Mouse (Mus musculus) hindbrain, embryonic 10.5 days (tissue): ENCODE measurements around the gene Sh2d6. TPM values are rescaled to one million over a fixed set of nuclear protein-coding genes. Genes with fewer than 3 reads are reported as not detected.
"Not testable (repeated sequence)": the region's sequence is repeated elsewhere in the genome, so short reads cannot be mapped to it uniquely, and the experiment has no call there.

Source experiments
- DNase-seq: peaks from one replicate; pipeline ENCODE4 v3.0.0-alpha.2; 2017; ENCODE audit warnings: low spot score
- H3K27ac ChIP-seq: fragments of 300-500 bp; sonication (generic); 2 replicates; pipeline ENCODE4 v1.5.1; 2016; ENCODE audit warnings: mild to moderate bottlenecking, moderate library complexity
- H3K27me3 ChIP-seq: fragments of 300-500 bp; sonication (generic); 2 replicates; pipeline ENCODE4 v1.6.1; 2016; ENCODE audit warnings: mild to moderate bottlenecking; ENCODE audit not compliant: poor library complexity, insufficient read depth, severe bottlenecking
- H3K36me3 ChIP-seq: fragments of 300-500 bp; sonication (generic); 2 replicates; pipeline ENCODE4 v1.6.1; 2016; ENCODE audit warnings: mild to moderate bottlenecking, moderate library complexity
- H3K4me1 ChIP-seq: fragments of 300-500 bp; sonication (generic); replicated peaks from 2 replicates; pipeline ENCODE4 v1.6.1; 2016; ENCODE audit warnings: mild to moderate bottlenecking
- H3K4me3 ChIP-seq: fragments of 300-500 bp; sonication (generic); 2 replicates; pipeline ENCODE4 v1.5.1; 2016; ENCODE audit warnings: mild to moderate bottlenecking, moderate library complexity
- H3K9me3 ChIP-seq: fragments of 300-500 bp; sonication (generic); 2 replicates; pipeline ENCODE4 v1.6.1; 2016; ENCODE audit warnings: mild to moderate bottlenecking, moderate library complexity
- WGBS: fragments of 180-500 bp; shearing (Covaris S2); methylation state at CpG from one replicate; pipeline ENCODE4 v1.1.7; 2016; 5-methylcytosine and 5-hydroxymethylcytosine counted together
- polyA plus RNA-seq: library from polyadenylated mRNA; unstranded; fragments of >200 nt; fragmentation: Nextera tagmentation; extraction: Ambion mirVana; gene quantifications from 2 replicates; pipeline ENCODE4 v1.2.1, GENCODE M21; 2016

Sh2d6 gene
- polyA plus RNA-seq, 1 experiment from 2014 or later = 0.21 TPM

GRCm38 (mm10) chr6:72482156-72482555, 39.4 kb downstream of the Sh2d6 start:
- no peaks in the 10 kb centered on the region for H3K36me3 ChIP-seq
- H3K9me3 ChIP-seq = no peaks in the 10 kb centered on the region
- H3K27ac ChIP-seq = no peak overlapping the region
- no peaks in the 10 kb centered on the region for H3K27me3 ChIP-seq
- H3K4me1 ChIP-seq = no peaks in the 10 kb centered on the region
- no peak overlapping the region for H3K4me3 ChIP-seq
- 63% methylated on average over 2 of the region's 2 CpGs for WGBS
- no peak for DNase-seq

- no peaks in the 10 kb centered on the region for H3K36me3 ChIP-seq
- H3K27ac ChIP-seq = no peak overlapping the region
- H3K27me3 ChIP-seq = no peaks in the 10 kb centered on the region
- H3K4me3 ChIP-seq = no peak overlapping the region
- no peaks in the 10 kb centered on the region for H3K9me3 ChIP-seq
- WGBS = 94% methylated on average over 2 of the region's 2 CpGs
- H3K4me1 ChIP-seq = no peaks in the 10 kb centered on the region
- no peak for DNase-seq
These were observed 41.1 kb downstream of the Sh2d6 start for GRCm38 (mm10) chr6:72480422-72480702.

DNA sequence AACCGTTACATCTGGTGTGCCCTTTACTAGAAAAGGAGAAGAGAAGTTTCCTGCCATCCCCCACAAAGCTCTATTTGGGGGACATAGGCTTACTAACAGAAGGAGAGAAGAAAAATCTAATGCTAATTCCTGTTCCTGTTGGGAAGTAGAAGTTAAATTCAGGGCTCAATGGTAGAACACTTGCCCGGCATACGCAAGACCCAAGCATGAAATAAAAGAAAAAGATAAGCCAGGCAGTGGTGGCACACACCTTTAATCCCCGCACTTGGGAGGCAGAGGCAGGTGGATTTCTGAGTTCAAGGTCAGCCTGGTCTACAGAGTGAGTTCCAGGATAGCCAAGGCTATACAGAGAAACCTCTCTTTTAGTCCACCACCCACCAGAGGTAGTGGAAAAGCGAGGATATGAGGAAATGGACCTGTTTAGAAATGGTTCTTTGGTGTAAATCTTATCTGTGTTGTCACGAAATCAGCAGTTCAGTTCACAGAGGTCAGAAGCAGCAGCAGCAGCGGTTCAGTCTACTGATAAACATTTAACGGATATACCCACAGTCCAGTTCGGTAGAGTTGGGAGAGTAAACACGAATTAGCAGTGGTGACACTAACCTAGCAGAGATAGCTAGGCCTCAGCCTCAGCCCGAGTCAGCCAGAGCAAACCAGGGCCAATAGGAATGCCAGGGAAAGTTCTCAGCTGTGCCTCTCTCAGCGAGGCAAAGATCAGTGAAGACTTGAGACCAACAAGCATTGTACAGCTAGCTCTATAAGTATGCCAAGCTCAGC, 41.7 kb downstream of the Sh2d6 start:
- no peak for DNase-seq
- 88% methylated on average over 12 of the region's 12 CpGs for WGBS
- no peaks in the 10 kb centered on the region for H3K4me1 ChIP-seq
- no peak overlapping the region for H3K4me3 ChIP-seq
- H3K36me3 ChIP-seq = no peaks in the 10 kb centered on the region
- no peaks in the 10 kb centered on the region for H3K9me3 ChIP-seq
- H3K27ac ChIP-seq = no peak overlapping the region
- H3K27me3 ChIP-seq = no peaks in the 10 kb centered on the region

DNA sequence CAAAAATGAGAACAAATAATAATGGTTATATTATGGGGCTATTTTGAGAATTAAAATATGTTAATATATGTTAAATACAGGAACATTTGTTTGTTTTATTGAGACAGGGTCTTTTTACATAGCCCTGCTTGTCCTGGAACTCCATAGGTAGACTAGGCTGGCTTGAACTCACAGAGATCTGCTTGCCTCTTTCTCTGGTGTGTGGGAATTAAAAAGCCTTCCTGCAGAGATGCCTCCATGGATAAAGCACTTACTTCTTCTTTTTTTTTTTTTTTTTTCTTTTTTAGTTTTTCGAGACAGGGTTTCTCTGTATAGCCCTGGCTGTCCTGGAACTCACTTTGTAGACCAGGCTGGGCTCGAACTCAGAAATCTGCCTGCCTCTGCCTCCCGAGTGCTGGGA, 42.8 kb downstream of the Sh2d6 start:
- H3K27me3 ChIP-seq, H3K27ac ChIP-seq, H3K36me3 ChIP-seq, H3K9me3 ChIP-seq, DNase-seq, H3K4me1 ChIP-seq, H3K4me3 ChIP-seq: not testable (repeated sequence)
- WGBS = 80% methylated on average over 3 of the region's 3 CpGs

- Histone ChIP-seq H3K9me3 (no peaks in the 10 kb centered on the region), H3K36me3 (no peaks in the 10 kb centered on the region), H3K27me3 (no peaks in the 10 kb centered on the region), H3K4me1 (peaks cover 6% of the 10 kb centered on the region; the same call in 1 of the 2 replicates), H3K27ac (no peak overlapping the region), H3K4me3 (no peak overlapping the region)
- 89% methylated on average over 3 of the region's 3 CpGs for WGBS
- no peak for DNase-seq
These were observed 43.9 kb downstream of the Sh2d6 start for GRCm38 (mm10) chr6:72477621-72478020.

- Histone ChIP-seq H3K36me3 (no peaks in the 10 kb centered on the region), H3K9me3 (no peaks in the 10 kb centered on the region), H3K4me3 (no peak overlapping the region), H3K27ac (no peak overlapping the region), H3K4me1 (peaks cover 6% of the 10 kb centered on the region; the same call in 1 of the 2 replicates), H3K27me3 (no peaks in the 10 kb centered on the region)
- 92% methylated on average over 5 of the region's 5 CpGs for WGBS
- no peak for DNase-seq
These were observed 44.7 kb downstream of the Sh2d6 start for GRCm38 (mm10) chr6:72476836-72477235.

DNA sequence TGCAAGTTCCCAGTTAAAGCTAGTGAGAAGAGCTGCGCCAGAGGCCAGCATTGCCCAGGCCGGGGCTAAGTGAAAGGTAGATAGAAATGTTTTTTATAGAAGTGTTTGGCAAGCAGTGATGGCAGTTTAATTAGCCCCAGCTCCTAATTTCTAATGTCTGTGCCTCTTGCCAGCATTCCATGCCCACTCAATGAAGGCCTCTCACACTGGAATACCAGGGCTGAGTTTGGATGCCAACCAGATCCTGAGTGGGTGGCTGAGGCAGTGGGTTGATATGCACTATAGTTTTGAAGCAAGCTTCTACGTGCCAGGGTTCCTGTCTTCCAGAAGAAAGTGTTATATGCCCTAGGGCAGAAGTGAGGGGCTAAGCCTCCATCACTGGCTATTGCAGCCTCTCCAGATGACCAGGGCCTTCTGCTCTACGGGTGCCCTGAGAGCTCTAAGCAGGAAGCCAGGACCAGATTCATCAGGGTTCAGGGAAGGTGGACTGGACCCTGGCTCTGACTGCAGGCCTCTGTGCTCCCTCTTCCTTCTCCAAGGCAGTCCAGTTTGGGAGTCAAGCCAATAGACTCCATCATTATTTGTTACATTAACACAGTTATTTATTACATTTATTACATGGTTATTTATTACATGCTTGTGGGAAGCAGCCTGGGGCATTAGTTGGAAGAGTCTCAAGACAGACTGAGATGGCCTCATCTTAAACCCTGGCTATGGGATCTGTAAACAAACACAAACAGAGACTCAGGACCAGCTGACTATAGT, 46.1 kb downstream of the Sh2d6 start:
- Histone ChIP-seq H3K4me1 (peaks cover 6% of the 10 kb centered on the region; the same call in 1 of the 2 replicates), H3K36me3 (no peaks in the 10 kb centered on the region), H3K4me3 (no peak overlapping the region), H3K9me3 (no peaks in the 10 kb centered on the region), H3K27ac (no peak overlapping the region), H3K27me3 (no peaks in the 10 kb centered on the region)
- DNase-seq = no peak
- 82% methylated on average over 4 of the region's 4 CpGs for WGBS

GRCm38 (mm10) chr6:72473264-72474041, 48.1 kb downstream of the Sh2d6 start:
- H3K4me1 ChIP-seq = peaks cover 6% of the 10 kb centered on the region; the same call in 1 of the 2 replicates
- no peak overlapping the region for H3K27ac ChIP-seq
- DNase-seq = no peak
- no peaks in the 10 kb centered on the region for H3K36me3 ChIP-seq
- 69% methylated on average over 14 of the region's 14 CpGs for whole genome bisulfite sequencing
- no peaks in the 10 kb centered on the region for H3K27me3 ChIP-seq
- H3K9me3 ChIP-seq = no peaks in the 10 kb centered on the region
- no peak overlapping the region for H3K4me3 ChIP-seq

- H3K36me3 ChIP-seq = no peaks in the 10 kb centered on the region
These were observed 55.3 kb downstream of the Sh2d6 start for GRCm38 (mm10) chr6:72466171-72466570.

GRCm38 (mm10) chr6:72465361-72466157, 55.9 kb downstream of the Sh2d6 start:
- WGBS = 80% methylated on average over 8 of the region's 8 CpGs
- H3K36me3 ChIP-seq = no peaks in the 10 kb centered on the region
- no peak overlapping the region for H3K4me3 ChIP-seq
- no peaks in the 10 kb centered on the region for H3K27me3 ChIP-seq
- DNase-seq = no peak
- H3K9me3 ChIP-seq = no peaks in the 10 kb centered on the region
- H3K27ac ChIP-seq = no peak overlapping the region
- H3K4me1 ChIP-seq = 0 out of 2 replicates have a peak, but pooled peaks cover 4% of the 10 kb centered on the region

More at GRCm38 (mm10) chr6:72466171-72466570, 55.3 kb downstream of the Sh2d6 start:
- no peak for DNase-seq
- no peak overlapping the region for H3K4me3 ChIP-seq
- no peaks in the 10 kb centered on the region for H3K27me3 ChIP-seq
- H3K9me3 ChIP-seq = no peaks in the 10 kb centered on the region
- no peak overlapping the region for H3K27ac ChIP-seq
- 87% methylated on average over 4 of the region's 4 CpGs for WGBS
- H3K4me1 ChIP-seq = 0 out of 2 replicates have a peak, but pooled peaks cover 4% of the 10 kb centered on the region
